Mouse (Mus musculus): ENCODE data around the gene Pnma1.

GRCm38 (mm10) chr12:84154786-84155522 is 6.7 kb upstream of the Pnma1 start:
- TF ChIP-seq EP300 (IDR thresholded peaks at IDR 0.05; ENCODE audit: low read depth) = no peak
- no peak for TF ChIP-seq CTCF (IDR thresholded peaks at IDR 0.05; ENCODE audit: low read depth)
